Mouse (Mus musculus) skeletal muscle tissue, adult 2 months (tissue): ENCODE measurements around the gene 1700003F12Rik.

Experiments used
- DNase-seq: peaks from one replicate; pipeline ENCODE4 v3.0.0-alpha.2; 2012; ENCODE audit warnings: low read depth, low spot score

The 1700003F12Rik gene

DNA sequence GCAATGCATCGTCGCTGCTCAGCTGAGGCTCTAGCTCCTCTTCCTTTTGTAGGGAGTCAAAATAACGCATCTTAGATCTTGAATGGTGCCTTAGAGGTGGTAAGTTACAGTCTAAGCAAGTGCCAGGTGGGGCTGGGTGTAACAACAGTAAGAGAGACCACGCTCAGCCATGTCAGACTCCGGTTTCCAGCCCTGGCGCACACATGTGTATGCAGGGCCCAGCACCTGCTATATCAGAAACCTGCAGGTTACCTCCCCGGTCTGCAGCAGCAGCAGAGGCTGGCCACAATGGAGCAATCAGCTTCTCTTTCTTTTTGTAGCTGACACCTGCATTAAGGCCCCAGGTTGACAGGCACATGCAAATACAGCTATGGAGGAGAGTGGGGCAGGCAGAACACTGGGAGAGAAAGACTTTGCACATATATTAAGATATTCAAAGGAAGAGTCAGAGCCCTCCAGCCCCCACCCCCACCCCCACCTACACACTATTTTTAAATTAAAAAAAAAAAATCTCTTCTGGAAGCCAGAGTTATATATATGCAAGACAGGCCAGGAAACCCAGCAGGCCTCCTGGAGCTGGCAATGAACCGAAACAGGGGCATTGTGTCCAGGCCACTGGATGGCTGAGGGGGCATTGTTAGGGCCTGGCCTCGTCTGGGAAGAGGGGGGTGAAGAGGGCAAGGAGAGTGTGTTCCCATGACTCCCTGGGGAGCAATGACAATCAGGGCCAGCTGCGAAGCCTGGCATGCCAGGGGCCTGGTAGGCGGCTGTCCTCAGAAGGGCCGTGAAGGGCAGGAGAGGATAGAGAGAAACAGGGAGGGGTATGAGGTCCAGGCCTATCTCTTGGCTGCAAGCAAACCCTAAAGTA, 30.2 kb downstream of the 1700003F12Rik start:
- DNase-seq, result no peak

DNA sequence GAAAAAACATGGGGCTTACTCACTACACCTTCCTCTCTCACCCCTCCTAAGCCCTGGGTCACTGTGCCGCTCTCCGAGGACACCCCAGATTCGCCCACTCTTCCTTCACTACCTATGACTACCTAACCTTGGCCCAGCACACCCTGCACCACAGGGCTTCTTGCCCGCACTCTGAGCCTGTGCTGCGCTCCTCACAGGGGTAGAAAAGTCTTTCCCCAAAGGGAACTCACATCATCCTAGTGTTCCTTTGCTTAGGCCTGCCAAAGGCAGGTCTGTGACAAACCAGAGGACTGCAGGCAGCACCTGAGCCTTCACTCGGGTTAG, 30.8 kb downstream of the 1700003F12Rik start:
- DNase-seq, result no peak

DNA sequence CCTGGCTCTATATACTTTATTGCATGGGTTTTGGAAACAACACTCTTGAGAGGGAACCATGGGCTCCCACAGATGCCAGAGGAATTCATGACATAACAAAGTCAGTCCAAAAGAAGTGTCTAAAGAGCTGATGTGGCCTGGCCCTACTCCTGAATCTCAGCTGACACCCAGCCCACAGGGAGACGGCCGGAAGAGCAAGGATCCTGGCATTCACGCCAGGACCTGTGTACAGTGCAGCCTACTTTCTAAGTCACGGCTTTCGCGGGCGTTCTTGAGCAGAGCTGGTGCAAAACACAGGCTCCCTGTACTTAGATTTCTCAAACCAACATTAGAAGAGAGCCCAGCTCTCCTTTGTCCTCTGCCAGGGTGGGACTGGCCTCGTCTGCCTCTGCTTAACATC, 33.7 kb downstream of the 1700003F12Rik start:
- peak; percentile 76 for DNase-seq

DNA sequence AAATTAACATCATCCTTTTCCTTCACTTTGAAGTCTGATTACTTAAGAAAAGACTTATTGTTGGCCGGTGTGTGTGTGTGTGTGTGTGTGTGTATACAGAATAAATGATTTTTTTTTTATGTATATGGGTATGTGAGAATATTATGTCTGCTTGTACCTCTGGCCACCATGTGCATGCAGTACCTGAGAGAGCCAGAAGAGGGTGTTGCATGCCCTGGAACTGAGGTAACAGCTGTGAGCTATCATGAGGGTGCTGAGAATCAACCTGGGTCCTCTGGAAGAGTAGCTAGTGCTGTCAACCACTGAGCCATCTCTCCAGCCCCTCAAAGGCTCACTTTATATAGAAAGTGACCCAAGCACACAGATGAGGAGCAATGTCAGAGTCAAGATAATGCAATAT, 34.5 kb downstream of the 1700003F12Rik start:
- no peak for DNase-seq

DNA sequence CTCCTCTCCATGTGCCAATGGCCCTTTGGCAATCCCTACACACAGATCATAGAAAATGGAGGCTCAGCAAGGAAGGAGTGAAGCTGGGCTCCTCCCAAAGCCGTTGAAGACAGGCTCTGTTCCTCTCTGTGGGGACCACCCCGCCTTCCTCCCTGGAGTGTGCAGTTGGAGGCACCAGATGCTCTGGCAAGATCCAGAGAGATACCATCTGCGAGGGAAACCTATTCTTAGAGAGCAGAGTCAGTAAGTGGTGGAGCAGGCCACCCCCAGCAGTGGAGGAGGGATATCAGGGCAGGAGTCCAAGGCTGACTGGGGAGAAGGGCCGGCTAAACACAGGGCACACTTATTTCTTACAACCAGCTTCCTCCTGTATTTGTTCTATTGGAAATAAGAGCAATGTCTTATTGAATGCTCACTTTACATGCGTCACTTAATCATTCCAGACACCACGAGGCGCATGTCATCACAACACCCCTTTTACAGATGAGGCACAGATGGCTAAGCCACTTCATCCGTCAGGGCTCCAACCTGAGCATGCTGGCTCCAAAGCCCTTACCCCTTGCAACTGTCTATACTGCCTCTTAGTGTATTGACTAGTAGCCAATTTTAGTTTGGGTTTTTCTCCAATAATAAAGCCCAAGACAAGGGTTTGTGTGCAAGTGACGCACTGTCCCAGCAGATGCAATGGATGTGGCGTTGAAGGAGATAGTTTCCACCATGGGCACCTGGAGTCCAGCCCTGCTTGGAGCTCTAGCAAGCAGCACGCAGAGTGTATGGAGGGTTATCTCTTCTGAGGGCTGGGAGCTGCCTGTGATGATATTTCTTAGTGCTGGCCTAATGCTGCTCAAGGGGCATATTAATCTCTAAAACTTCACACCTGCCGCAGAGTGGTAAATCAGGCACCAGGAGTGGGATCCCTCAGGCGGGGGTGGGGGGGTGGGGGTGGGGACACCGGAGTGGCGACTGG, 37.3 kb downstream of the 1700003F12Rik start:
- DNase-seq, result no peak

DNA sequence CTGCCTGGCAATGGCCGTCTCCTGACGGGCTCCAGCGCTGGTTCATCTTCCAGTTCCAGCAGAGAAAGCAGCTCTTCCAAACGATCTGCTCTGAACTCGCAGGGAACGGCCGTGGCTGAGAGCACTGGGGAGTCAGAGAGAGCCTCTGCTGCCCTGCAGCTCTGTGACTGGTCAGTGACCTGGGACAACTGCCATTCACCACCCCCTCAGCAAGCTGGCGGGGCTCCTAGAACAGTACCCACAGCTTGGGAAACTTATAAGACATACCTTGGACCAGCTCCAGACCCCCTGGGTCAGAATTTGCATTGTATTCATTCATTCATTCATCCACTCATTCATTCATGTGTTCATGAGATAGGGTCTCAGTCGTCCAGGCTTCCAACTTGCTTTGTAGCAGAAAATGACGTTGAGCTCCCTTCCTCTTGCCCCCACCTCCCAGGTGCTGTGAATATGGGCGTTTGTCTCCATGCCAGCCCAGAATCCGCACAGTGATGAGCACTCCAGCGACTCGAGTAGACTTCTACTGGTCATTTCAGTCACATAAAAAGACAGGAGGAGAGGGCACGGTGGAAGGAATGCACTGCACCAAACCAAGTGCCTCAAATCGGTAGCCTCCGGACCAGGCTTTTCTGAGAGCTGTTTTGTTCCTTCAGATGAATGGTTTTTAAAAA, 38.2 kb downstream of the 1700003F12Rik start:
- no peak for DNase-seq

DNA sequence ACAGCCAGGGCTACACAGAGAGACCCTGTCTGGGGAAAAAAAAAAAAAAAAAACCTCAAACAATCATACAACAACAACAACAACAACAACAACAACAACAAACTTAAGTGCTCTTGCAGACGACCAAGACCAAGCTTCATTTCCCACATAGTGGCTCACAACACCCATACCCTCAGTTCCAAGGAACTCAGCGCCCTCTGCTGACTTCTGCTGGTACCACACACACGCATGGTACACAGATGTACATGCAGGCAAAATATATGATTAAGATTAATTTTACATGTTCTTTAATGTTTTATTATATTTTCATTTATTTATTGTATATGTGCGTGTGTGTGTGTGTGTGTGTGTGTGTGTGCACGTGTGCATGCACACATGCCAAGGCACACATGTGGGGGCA, 39.5 kb downstream of the 1700003F12Rik start:
- no peak for DNase-seq

DNA sequence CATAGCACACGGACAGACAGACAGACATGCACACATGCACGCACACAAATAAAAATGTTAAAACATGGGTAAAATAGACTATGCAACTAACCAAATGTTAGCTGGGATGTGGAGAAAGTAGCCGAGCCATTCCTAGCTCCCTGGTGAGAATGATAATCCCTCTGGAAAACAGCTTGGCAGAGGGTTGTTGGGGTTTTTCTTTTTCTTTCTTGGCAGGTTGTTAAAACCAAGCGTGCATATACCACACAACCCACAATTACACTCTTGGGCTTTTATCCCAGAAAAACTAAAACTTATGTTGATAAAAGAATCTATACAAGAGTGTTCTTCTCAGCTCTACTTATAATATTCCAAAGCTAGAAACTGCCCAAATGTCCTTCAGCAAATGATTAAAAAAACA, 42.2 kb downstream of the 1700003F12Rik start:
- no peak for DNase-seq

DNA sequence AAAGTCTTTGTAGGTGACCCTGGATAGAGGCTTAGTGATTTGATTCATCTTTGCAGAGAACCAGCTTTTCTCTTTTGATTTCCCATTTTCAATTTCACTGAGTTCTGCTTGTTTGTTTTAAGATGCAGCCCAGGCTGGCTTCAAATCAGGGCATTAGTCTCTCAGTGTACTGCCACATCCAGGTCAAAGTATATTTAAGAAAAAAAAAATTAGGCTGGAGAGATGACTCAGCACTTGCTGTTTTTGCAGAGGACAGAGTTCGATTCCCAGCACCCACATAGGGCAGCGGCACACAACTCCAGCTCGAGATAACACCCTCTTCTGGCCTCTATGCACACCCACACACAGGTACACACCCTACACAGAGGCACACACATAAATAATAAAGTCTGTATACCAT, 44.4 kb downstream of the 1700003F12Rik start:
- DNase-seq, result no peak

DNA sequence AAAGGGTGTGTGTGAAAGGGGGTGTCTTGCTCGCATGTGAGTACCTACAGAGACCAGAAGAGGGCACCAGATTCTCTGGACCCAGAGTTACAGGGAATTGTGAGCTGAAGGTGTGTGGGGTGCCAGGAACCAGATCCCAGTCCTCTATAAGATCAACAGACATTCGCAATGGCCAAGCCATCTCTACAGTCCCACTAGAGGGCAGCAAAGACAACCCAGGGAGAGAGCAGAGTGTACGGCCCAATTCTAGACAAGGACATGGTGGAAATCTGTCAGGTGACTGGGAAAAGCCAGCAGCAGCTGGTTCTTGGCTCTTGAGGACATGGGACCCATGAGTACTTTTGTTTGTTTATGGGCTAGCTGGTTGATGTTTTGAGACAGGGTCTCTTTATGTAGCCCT, 46.1 kb downstream of the 1700003F12Rik start:
- no peak for DNase-seq

DNA sequence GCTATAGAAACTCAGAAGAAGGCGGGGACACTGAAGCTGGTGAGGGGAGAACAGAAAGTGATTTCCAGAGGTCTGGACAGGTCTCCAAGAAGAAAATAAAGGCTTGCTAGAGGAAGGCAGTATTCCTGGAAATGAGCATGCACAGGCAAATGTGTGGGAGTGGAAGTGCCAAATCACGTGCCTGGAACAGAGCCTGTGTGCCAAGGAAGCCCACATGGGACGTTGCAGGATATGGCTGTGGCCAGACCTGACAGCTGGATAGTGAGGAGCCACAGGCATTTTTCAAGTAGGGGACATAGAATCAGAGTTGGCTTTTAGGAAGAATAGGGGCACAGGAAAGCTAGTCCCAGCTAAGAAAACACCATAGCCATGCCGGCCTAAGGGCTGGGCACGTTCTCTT, 48.9 kb downstream of the 1700003F12Rik start:
- DNase-seq, result no peak

DNA sequence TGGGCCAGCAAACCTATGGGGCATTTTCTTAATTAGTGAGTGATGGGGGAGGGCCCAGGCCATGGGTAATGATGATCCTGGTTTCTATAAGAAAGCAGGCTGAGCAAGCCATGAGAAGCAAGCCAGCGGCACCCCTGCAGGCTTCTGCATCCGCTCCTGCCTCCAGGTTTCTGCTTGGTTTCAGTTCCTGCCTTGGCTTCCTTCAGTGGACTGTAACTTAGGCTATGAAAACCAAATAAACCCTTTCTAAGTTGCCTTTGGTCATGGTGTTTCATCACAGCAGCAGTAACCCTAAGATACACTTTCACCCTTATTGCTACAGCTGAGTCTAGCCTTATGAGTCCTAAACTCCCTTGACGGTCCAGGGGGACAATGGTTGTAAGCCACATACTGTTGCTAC, 50.5 kb downstream of the 1700003F12Rik start:
- DNase-seq, result no peak
